Mouse (Mus musculus) liver, postnatal 0 days (tissue): ENCODE measurements around the gene Nars2. TPM values are rescaled to one million over a fixed set of nuclear protein-coding genes. Genes with fewer than 3 reads are reported as not detected.
A peak's percentile ranks its signal among the peaks of the same experiment; 100 is the strongest.
"Not testable (repeated sequence)": the region's sequence is repeated elsewhere in the genome, so short reads cannot be mapped to it uniquely, and the experiment has no call there.

Experiments used
- ATAC-seq: fragments of 200-750 bp; cut with Nextera tagmentation; 2 replicates; pipeline ENCODE4 v1.8.0; 2017; ENCODE audit warnings: mild to moderate bottlenecking, moderate library complexity
- DNase-seq: peaks from one replicate; pipeline ENCODE4 v3.0.0-alpha.2; 2016
- H3K27ac ChIP-seq: fragments of 300-500 bp; sonication (generic); 2 replicates; pipeline ENCODE4 v1.5.1; 2014; ENCODE audit warnings: antibody characterized with exemption, moderate library complexity, mild to moderate bottlenecking, low read depth
- H3K27me3 ChIP-seq: fragments of 300-500 bp; sonication (generic); 2 replicates; pipeline ENCODE4 v1.6.1; 2014; ENCODE audit warnings: low read length, control low read depth, mixed read lengths; ENCODE audit not compliant: insufficient read depth
- H3K36me3 ChIP-seq: fragments of 300-500 bp; sonication (generic); replicated peaks from 2 replicates; pipeline ENCODE4 v1.6.1; 2014; ENCODE audit warnings: mild to moderate bottlenecking, control low read depth, low read length, moderate library complexity, mixed read lengths; ENCODE audit not compliant: insufficient read depth
- H3K4me1 ChIP-seq: fragments of 300-500 bp; sonication (generic); 2 replicates; pipeline ENCODE4 v1.6.1; 2014; ENCODE audit warnings: antibody characterized with exemption, mild to moderate bottlenecking, control low read depth; ENCODE audit not compliant: insufficient read depth
- H3K4me2 ChIP-seq: fragments of 300-500 bp; sonication (generic); 2 replicates; pipeline ENCODE4 v1.6.1; 2014; ENCODE audit warnings: low read depth, mild to moderate bottlenecking, low read length, moderate library complexity, mixed read lengths
- H3K4me3 ChIP-seq: fragments of 300-500 bp; sonication (generic); 2 replicates; pipeline ENCODE4 v1.5.1; 2014; ENCODE audit warnings: low read depth, low read length
- H3K9ac ChIP-seq: fragments of 300-500 bp; sonication (generic); replicated peaks from 2 replicates; pipeline ENCODE4 v1.6.1; 2014; ENCODE audit warnings: mild to moderate bottlenecking, moderate library complexity
- H3K9me3 ChIP-seq: fragments of 300-500 bp; sonication (generic); 2 replicates; pipeline ENCODE4 v1.6.1; 2016; ENCODE audit warnings: mild to moderate bottlenecking, control low read depth, low read length, mixed read lengths
- CTCF ChIP-seq: sonication (generic); IDR thresholded peaks from 2 replicates; pipeline ENCODE4 v1.5.1; 2016; ENCODE audit warnings: antibody characterized with exemption, low read depth
- EP300 ChIP-seq: IDR thresholded peaks from 2 replicates; pipeline ENCODE4 v1.6.1; 2016; ENCODE audit warnings: antibody characterized with exemption, low read depth, mild to moderate bottlenecking
- WGBS: fragments of 180-500 bp; shearing (Covaris S2); extraction: QIAGEN DNeasy Blood & Tissue Kit; methylation state at CpG from one replicate; pipeline ENCODE4 v1.1.7; 2014; ENCODE audit not compliant: insufficient replicate concordance; 5-methylcytosine and 5-hydroxymethylcytosine counted together
- polyA plus RNA-seq: library from polyadenylated mRNA; unstranded; fragments of >200 nt; fragmentation: Nextera tagmentation; extraction: Ambion mirVana; gene quantifications from 2 replicates; pipeline ENCODE4 v1.2.1, GENCODE M21; 2015

Nars2 gene
- polyA plus RNA-seq, 1 experiment from 2014 or later: 14.1 TPM

DNA sequence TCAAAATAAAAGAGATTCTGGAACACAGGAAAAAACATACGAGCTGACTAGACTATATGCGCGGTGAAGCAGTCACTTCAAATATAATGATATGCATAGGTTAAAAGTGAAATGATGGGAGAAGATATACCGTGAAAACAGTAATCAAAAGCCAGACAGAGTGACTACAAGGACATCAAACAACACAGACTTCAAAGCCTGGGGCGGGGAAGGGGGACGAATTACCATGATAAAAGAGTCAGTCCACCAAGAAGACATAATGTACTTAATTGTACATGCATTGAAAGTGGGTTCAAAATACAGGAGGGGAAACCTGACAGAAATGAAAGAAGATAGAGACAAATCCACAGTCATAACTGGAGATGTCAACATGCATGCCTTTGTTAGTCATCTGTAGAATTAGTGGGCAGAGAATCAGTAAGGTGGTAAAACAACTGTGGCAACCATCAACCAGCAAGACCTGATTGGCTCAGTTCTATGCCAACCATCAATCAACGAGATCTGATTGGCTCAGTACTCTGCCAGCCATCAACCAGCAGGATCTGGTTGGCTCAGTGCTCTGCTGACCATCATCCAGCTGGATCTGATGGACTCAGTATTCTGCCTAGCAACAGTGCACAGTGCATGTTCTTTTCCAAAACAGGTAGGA, 30.7 kb upstream of the Nars2 start:
- H3K36me3 ChIP-seq: no peaks in the 10 kb centered on the region
- no peak overlapping the region for H3K4me3 ChIP-seq
- 79% methylated on average over 7 of the region's 7 CpGs for WGBS
- no peaks in the 10 kb centered on the region for H3K27me3 ChIP-seq
- TF ChIP-seq EP300 (no peak), CTCF (no peak)
- H3K9ac ChIP-seq: no peak overlapping the region
- no peaks in the 10 kb centered on the region for H3K4me1 ChIP-seq
- H3K4me2 ChIP-seq: no peak overlapping the region
- H3K9me3 ChIP-seq: no peaks in the 10 kb centered on the region
- no peak overlapping the region for H3K27ac ChIP-seq
- no peak for DNase-seq
- ATAC-seq: no peak; the same call in 1 of the 2 replicates

DNA sequence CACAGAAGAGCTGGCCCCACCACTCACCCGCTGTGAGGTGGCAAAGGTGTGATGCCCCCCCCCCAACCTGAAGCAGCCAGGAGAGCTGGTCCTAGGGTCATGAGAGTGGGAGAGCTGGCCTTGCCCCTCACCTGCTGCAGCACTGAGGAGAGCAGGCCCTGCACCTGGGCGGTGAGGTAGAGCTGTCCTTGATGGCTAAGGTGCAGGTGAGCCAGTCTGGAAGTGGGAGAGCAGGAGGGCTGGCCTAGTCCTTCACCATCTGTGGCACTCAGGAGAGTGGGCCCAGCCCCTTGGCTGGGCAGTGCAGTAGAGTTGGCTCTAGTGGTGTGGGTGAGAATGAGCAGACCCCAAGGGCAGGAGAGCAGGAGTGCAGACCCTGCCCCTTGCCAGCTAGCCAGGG, 28.4 kb upstream of the Nars2 start:
- no peaks in the 10 kb centered on the region for H3K36me3 ChIP-seq
- H3K27ac ChIP-seq: no peak overlapping the region
- no peaks in the 10 kb centered on the region for H3K27me3 ChIP-seq
- ATAC-seq (no peak), DNase-seq (no peak)
- WGBS: 76% methylated on average over 2 of the region's 2 CpGs
- TF ChIP-seq EP300 (no peak), CTCF (no peak)
- H3K9me3 ChIP-seq: no peaks in the 10 kb centered on the region
- no peaks in the 10 kb centered on the region for H3K4me1 ChIP-seq
- no peak overlapping the region for H3K9ac ChIP-seq
- H3K4me3 ChIP-seq: no peak overlapping the region
- no peak overlapping the region for H3K4me2 ChIP-seq

DNA sequence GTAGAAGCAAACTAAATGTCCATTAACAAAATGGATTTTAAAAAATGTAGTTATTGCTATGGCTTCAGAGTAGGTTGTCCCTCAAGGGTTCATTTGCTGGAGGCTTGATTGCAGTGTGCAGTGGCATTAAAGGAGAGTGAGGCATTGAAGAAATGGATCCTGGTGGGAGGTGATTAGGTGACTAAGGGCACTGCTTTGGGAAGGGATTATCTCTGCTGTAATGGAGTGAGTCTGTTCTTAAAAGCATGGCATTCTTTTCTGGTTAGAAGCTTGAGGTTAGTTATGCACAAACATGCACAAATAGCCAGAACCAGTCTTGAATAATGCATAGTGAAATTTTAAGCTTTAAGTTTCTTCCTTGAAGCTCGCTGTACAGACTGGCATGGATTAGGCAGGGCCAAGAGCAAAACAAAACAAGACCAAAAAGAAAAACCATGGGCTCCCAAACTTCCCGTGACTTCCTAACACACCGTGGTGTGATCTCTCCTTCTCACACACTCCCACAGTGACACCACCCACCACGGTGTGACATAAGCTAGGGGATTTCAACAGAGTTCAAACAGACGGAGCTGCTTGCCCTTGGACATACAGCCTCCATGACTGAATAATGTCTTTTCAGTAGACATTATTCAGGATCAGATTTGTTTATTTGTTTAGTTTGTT, 7.5 kb upstream of the Nars2 start:
- Histone ChIP-seq H3K27me3 (no peaks in the 10 kb centered on the region), H3K4me2 (no peak overlapping the region), H3K27ac (no peak overlapping the region), H3K9ac (no peak overlapping the region), H3K4me1 (no peaks in the 10 kb centered on the region), H3K36me3 (no peaks in the 10 kb centered on the region), H3K9me3 (no peaks in the 10 kb centered on the region), H3K4me3 (no peak overlapping the region)
- ATAC-seq: no peak
- TF ChIP-seq EP300 (no peak), CTCF (no peak)
- no peak for DNase-seq
- 61% methylated on average over 5 of the region's 5 CpGs for WGBS

DNA sequence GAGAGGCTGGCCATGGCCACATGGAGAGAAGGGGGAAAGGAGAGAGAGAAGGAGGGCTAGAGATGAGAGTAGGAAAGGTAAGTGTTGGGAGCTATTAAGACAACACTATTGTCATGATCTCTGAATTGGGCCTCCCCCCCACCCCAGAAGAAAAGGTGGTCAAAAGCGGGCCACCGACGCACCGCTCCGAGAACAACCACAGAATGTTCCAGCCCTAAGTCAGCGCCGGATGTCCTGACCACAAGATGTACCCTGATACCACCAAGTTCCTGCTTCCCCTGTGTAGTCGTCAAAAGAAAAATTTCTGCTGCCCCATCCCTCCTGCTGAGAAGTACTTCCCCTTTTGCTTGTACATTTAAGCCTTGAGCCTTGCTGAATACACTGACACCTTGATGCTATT, 4.8 kb upstream of the Nars2 start:
- not testable (repeated sequence) for H3K4me3 ChIP-seq, H3K27me3 ChIP-seq, DNase-seq, H3K36me3 ChIP-seq, H3K9me3 ChIP-seq, ATAC-seq, H3K27ac ChIP-seq, H3K9ac ChIP-seq, H3K4me1 ChIP-seq, H3K4me2 ChIP-seq
- 68% methylated on average over 8 of the region's 8 CpGs for WGBS

DNA sequence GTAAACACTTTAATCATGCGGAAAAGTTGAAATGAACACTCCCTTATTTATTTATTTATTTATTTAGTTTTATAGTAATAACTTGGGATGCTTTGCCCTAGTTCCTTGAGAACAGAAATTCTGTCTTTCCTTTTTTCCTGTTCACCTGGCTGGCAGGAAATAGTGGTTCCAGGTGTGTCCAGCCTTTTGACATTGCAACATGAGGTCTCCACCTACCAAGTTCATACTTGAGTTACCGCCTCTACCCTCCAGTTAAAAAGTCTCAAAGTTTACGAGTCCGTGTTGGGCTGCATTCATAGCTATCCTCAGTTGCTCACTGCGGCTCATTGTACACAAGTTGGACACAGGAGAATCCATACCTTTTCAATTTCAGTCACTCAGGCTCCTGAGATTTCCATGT, 789 bp downstream of the Nars2 start:
- peaks cover 9% of the 10 kb centered on the region for H3K4me1 ChIP-seq
- peak overlapping the region; percentile 86 for H3K9ac ChIP-seq

DNA sequence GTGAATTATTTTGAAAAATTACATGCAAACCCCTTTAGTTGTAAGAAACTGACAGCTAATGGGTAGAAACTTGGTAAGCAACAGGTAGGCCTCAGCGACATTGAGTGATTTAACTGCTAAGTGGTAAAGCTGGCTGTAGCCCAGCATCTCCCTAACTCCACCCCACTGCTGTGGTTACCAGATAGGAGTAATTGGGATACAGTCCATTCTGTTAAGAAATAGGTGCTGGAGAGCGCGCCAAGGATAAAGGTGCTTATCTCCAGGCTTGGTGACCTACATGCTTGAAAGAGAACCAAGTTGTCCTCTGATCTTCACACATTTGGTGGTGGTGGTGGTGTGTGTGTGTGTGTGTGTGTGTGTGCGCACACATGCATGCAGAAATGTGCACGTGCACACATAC, 7.9 kb downstream of the Nars2 start:
- no peak overlapping the region for H3K9ac ChIP-seq
- H3K27me3 ChIP-seq: no peaks in the 10 kb centered on the region
- DNase-seq: peak; percentile 68
- H3K4me3 ChIP-seq: no peak overlapping the region
- TF ChIP-seq EP300: peak; percentile 98
- TF ChIP-seq CTCF: no peak
- H3K4me2 ChIP-seq: peak overlapping the region; percentile 56
- peaks cover 23% of the 10 kb centered on the region for H3K4me1 ChIP-seq
- ATAC-seq: peak; percentile 98
- no peaks in the 10 kb centered on the region for H3K9me3 ChIP-seq
- peaks cover 14% of the 10 kb centered on the region; the same call in 1 of the 2 replicates for H3K36me3 ChIP-seq
- 57% methylated on average over 5 of the region's 5 CpGs for WGBS
- peak overlapping the region; percentile 66 for H3K27ac ChIP-seq

More for the DNA sequence above, 789 bp downstream of the Nars2 start:
- peaks cover 3% of the 10 kb centered on the region; the same call in 1 of the 2 replicates for H3K36me3 ChIP-seq
- peak overlapping the region; percentile 85 for H3K4me3 ChIP-seq
- WGBS: 17% methylated on average over 5 of the region's 5 CpGs
- DNase-seq: no peak
- TF ChIP-seq CTCF (no peak), EP300 (no peak)
- H3K9me3 ChIP-seq: no peaks in the 10 kb centered on the region
- H3K27me3 ChIP-seq: no peaks in the 10 kb centered on the region
- 0 out of 2 replicates have a peak, but pooled peaks have one; percentile 8 for ATAC-seq
- H3K4me2 ChIP-seq: peak overlapping the region; percentile 86
- peak overlapping the region; percentile 92 for H3K27ac ChIP-seq
